Mouse (Mus musculus) NIH3T3 (cell line): ENCODE data around the gene Ank2.
A peak's percentile ranks its signal among the peaks of the same experiment; 100 is the strongest.

Experiments
- DNase-seq: peaks from one replicate; pipeline ENCODE4 v3.0.0-alpha.2; 2012; ENCODE audit warnings: low read depth

Gene Ank2

GRCm38 (mm10) chr3:127019728-127020127 is 479.4 kb downstream of the Ank2 start:
- DNase-seq: peak; percentile 39

- no peak for DNase-seq
These were observed 480.0 kb downstream of the Ank2 start for GRCm38 (mm10) chr3:127019109-127019508.

GRCm38 (mm10) chr3:127017523-127017922 is 481.6 kb downstream of the Ank2 start:
- DNase-seq: no peak

GRCm38 (mm10) chr3:127015596-127015995 is 483.6 kb downstream of the Ank2 start:
- DNase-seq: no peak

- DNase-seq: no peak
These were observed 484.0 kb downstream of the Ank2 start for GRCm38 (mm10) chr3:127015175-127015574.

GRCm38 (mm10) chr3:127013976-127014375 is 485.2 kb downstream of the Ank2 start:
- DNase-seq: no peak

- peak; percentile 48 for DNase-seq
These were observed 486.6 kb downstream of the Ank2 start for GRCm38 (mm10) chr3:127012525-127012924.

GRCm38 (mm10) chr3:127005898-127006673 is 493.1 kb downstream of the Ank2 start:
- DNase-seq: no peak

GRCm38 (mm10) chr3:127004860-127005633 is 494.1 kb downstream of the Ank2 start:
- peak; percentile 42 for DNase-seq

- no peak for DNase-seq
These were observed 495.2 kb downstream of the Ank2 start for GRCm38 (mm10) chr3:127003946-127004345.

- no peak for DNase-seq
These were observed 500.4 kb downstream of the Ank2 start for GRCm38 (mm10) chr3:126998742-126999112.

- DNase-seq: peak; percentile 29
These were observed 501.0 kb downstream of the Ank2 start for GRCm38 (mm10) chr3:126998008-126998741.

- no peak for DNase-seq
These were observed 501.7 kb downstream of the Ank2 start for GRCm38 (mm10) chr3:126997391-126998007.

- no peak for DNase-seq
These were observed 502.4 kb downstream of the Ank2 start for GRCm38 (mm10) chr3:126996721-126997120.

- peak; percentile 73 for DNase-seq
These were observed 503.2 kb downstream of the Ank2 start for GRCm38 (mm10) chr3:126995970-126996369.

GRCm38 (mm10) chr3:126994149-126994548 is 505.0 kb downstream of the Ank2 start:
- DNase-seq: no peak

- peak; percentile 91 for DNase-seq
These were observed 509.2 kb downstream of the Ank2 start for GRCm38 (mm10) chr3:126989936-126990335.

- peak; percentile 82 for DNase-seq
These were observed 512.5 kb downstream of the Ank2 start for GRCm38 (mm10) chr3:126986687-126987086.

GRCm38 (mm10) chr3:126982814-126983213 is 516.3 kb downstream of the Ank2 start:
- DNase-seq: no peak

GRCm38 (mm10) chr3:126981163-126981562 is 518.0 kb downstream of the Ank2 start:
- no peak for DNase-seq

GRCm38 (mm10) chr3:126979635-126980034 is 519.5 kb downstream of the Ank2 start:
- no peak for DNase-seq

GRCm38 (mm10) chr3:126978768-126979410 is 520.3 kb downstream of the Ank2 start:
- DNase-seq: peak; percentile 94
